Mouse (Mus musculus): Measurements from ENCODE around the gene Il12a. TPM values are rescaled to one million over a fixed set of nuclear protein-coding genes. Genes with fewer than 3 reads are reported as not detected.
"Not testable (repeated sequence)": the region's sequence is repeated elsewhere in the genome, so short reads cannot be mapped to it uniquely, and the experiment has no call there.

The Il12a gene
- total and polyA plus RNA-seq, 2 experiments from 2014 or later = 0.12 TPM; not detected in 1

GRCm38 (mm10) chr3:68744162-68744561 is 53.7 kb downstream of the Il12a start:
- no peak overlapping the region for H3K27ac ChIP-seq (ENCODE audit: low read depth)
- H3K9me3 ChIP-seq (replicated peaks; ENCODE audit: control insufficient read depth, low read length) = no peaks in the 10 kb centered on the region
- no peak overlapping the region for H3K4me3 ChIP-seq (ENCODE audit: low read depth, low read length)
- no peaks in the 10 kb centered on the region for H3K4me1 ChIP-seq (ENCODE audit: control insufficient read depth, insufficient read depth)
- no peak overlapping the region for H3K9ac ChIP-seq (replicated peaks; ENCODE audit: low read depth, low read length)
- 72% methylated on average over 1 of the region's 1 CpGs for WGBS
- no peak overlapping the region for H3K4me2 ChIP-seq (ENCODE audit: low read depth, low read length)
- no peak for DNase-seq (ENCODE audit: low spot score)
- TF ChIP-seq CTCF (IDR thresholded peaks at IDR 0.05; ENCODE audit: low read depth) (peak; percentile 38), EP300 (IDR thresholded peaks at IDR 0.05; ENCODE audit: low read depth) (no peak)
- ATAC-seq (ENCODE audit: insufficient read depth, low read depth) = no peak
- no peaks in the 10 kb centered on the region for H3K36me3 ChIP-seq (replicated peaks; ENCODE audit: control insufficient read depth, insufficient read depth, low read length)
- H3K27me3 ChIP-seq (ENCODE audit: control insufficient read depth, insufficient read depth, low read length) = no peaks in the 10 kb centered on the region

GRCm38 (mm10) chr3:68745033-68745432 is 54.6 kb downstream of the Il12a start:
- TF ChIP-seq CTCF (IDR thresholded peaks at IDR 0.05; ENCODE audit: low read depth) = no peak
- TF ChIP-seq EP300 (IDR thresholded peaks at IDR 0.05; ENCODE audit: low read depth) = no peak
- Histone ChIP-seq H3K36me3 (replicated peaks; ENCODE audit: control insufficient read depth, insufficient read depth, low read length) (no peaks in the 10 kb centered on the region), H3K4me3 (ENCODE audit: low read depth, low read length) (no peak overlapping the region), H3K9me3 (replicated peaks; ENCODE audit: control insufficient read depth, low read length) (no peaks in the 10 kb centered on the region), H3K4me2 (ENCODE audit: low read depth, low read length) (no peak overlapping the region), H3K27ac (ENCODE audit: low read depth) (no peak overlapping the region), H3K9ac (replicated peaks; ENCODE audit: low read depth, low read length) (no peak overlapping the region), H3K4me1 (ENCODE audit: control insufficient read depth, insufficient read depth) (no peaks in the 10 kb centered on the region), H3K27me3 (ENCODE audit: control insufficient read depth, insufficient read depth, low read length) (no peaks in the 10 kb centered on the region)
- 77% methylated on average over 5 of the region's 5 CpGs for WGBS
- DNase-seq (ENCODE audit: low spot score) (no peak), ATAC-seq (ENCODE audit: insufficient read depth, low read depth) (no peak)

DNA sequence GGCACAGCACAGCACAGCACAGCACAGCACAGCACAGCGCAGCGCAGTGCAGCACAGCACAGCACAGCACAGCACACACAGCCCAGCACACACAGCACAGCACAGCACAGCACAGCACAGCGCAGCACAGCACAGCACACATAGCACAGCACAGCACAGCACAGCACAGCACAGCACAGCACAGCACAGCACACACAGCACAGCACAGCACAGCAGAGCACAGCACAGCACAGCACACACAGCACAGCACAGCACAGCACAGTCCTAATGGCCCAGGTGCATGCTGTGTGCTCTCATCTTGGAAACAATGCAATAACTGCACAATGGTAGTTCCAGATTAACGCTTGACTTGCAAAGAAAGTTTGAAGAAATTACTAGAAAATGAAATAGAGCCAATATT is 55.8 kb downstream of the Il12a start:
- H3K27ac ChIP-seq (ENCODE audit: low read depth); H3K27me3 ChIP-seq (ENCODE audit: control insufficient read depth, insufficient read depth, low read length); H3K36me3 ChIP-seq (replicated peaks; ENCODE audit: control insufficient read depth, insufficient read depth, low read length); DNase-seq (ENCODE audit: low spot score); H3K4me2 ChIP-seq (ENCODE audit: low read depth, low read length); H3K4me3 ChIP-seq (ENCODE audit: low read depth, low read length); H3K9me3 ChIP-seq (replicated peaks; ENCODE audit: control insufficient read depth, low read length); ATAC-seq (ENCODE audit: insufficient read depth, low read depth); H3K4me1 ChIP-seq (ENCODE audit: control insufficient read depth, insufficient read depth); H3K9ac ChIP-seq (replicated peaks; ENCODE audit: low read depth, low read length): not testable (repeated sequence)
- 87% methylated on average over 4 of the region's 4 CpGs for WGBS

Other genes starting within 250 kb of the Il12a start
- gene 1110032F04Rik, start 178.9 kb downstream of the Il12a start, total RNA-seq (2014; rRNA removed; ENCODE audit: low replicate concordance) = 3.7 and 8.0 TPM in 2 replicates
- gene 1110032F04Rik, start 178.9 kb downstream of the Il12a start, polyA plus RNA-seq (2015; fragmentation: Nextera tagmentation; extraction: Ambion mirVana) = 2.1 and 2.5 TPM in 2 replicates